Mouse (Mus musculus) myocyte (in vitro differentiated cells): ENCODE measurements around the gene Shisa2.

Source experiments
- CEBPB ChIP-seq: IDR thresholded peaks from 2 replicates; pipeline ENCODE4 v1.6.1; 2011; ENCODE audit warnings: mild to moderate bottlenecking, moderate library complexity; ENCODE audit not compliant: poor library complexity, insufficient read depth, severe bottlenecking
- E2F4 ChIP-seq: IDR thresholded peaks from one replicate; pipeline ENCODE4 v1.6.1; 2011; ENCODE audit warnings: mild to moderate bottlenecking, control low read depth, moderate library complexity; ENCODE audit not compliant: insufficient read depth
- MYOD1 ChIP-seq, 3 experiments: IDR thresholded peaks; one replicate each; pipeline ENCODE4 v1.6.1; 2011; ENCODE audit warnings: control low read depth in 2 of 3, low read depth in 2 of 3, mild to moderate bottlenecking in 2 of 3, moderate library complexity in 1 of 3; ENCODE audit not compliant: insufficient read length in 2 of 3, control insufficient read depth in 1 of 3
- MYOG ChIP-seq, 3 experiments: IDR thresholded peaks; one replicate each; pipeline ENCODE4 v1.6.1; 2011; ENCODE audit warnings: control low read depth in 2 of 3, low read depth in 2 of 3, mild to moderate bottlenecking in 2 of 3; ENCODE audit not compliant: insufficient read length in 2 of 3, control insufficient read depth in 1 of 3, insufficient read depth in 1 of 3
- POLR2A ChIP-seq: IDR thresholded peaks from one replicate; pipeline ENCODE4 v1.6.1; 2011; ENCODE audit warnings: low read depth, mild to moderate bottlenecking, control low read depth, moderate library complexity; ENCODE audit not compliant: insufficient read length
- POLR2AphosphoS2 ChIP-seq: IDR thresholded peaks from one replicate; pipeline ENCODE4 v1.6.1; 2011; ENCODE audit warnings: low read depth, control low read depth; ENCODE audit not compliant: insufficient read length
- TCF12 ChIP-seq: IDR thresholded peaks from one replicate; pipeline ENCODE4 v1.6.1; 2011; ENCODE audit warnings: mild to moderate bottlenecking, control low read depth; ENCODE audit not compliant: poor library complexity, insufficient read depth, severe bottlenecking
- TCF3 ChIP-seq: IDR thresholded peaks from one replicate; pipeline ENCODE4 v1.6.1; 2011; ENCODE audit warnings: low read depth, control low read depth; ENCODE audit not compliant: insufficient read length
- USF1 ChIP-seq: IDR thresholded peaks from one replicate; pipeline ENCODE4 v1.6.1; 2011; ENCODE audit warnings: low read depth, mild to moderate bottlenecking, control low read depth, moderate library complexity

GRCm38 (mm10) chr14:59604002-59604645 is 21.0 kb upstream of the Shisa2 start:
- TF ChIP-seq MYOD1 (IDR thresholded peaks at IDR 0.05; ENCODE audit: control insufficient read depth in 1 of 3, insufficient read length in 2 of 3, low read depth in 2 of 3) = no peak
- TF ChIP-seq E2F4 = no peak
- no peak for TF ChIP-seq POLR2A
- TF ChIP-seq USF1 = no peak
- no peak for TF ChIP-seq CEBPB
- no peak for TF ChIP-seq TCF12
- TF ChIP-seq MYOG (IDR thresholded peaks at IDR 0.05; ENCODE audit: control insufficient read depth in 1 of 3, insufficient read depth in 1 of 3, insufficient read length in 2 of 3, low read depth in 2 of 3) = no peak
- no peak for TF ChIP-seq POLR2AphosphoS2
- no peak for TF ChIP-seq TCF3
